Mouse (Mus musculus) ovary, postnatal 36 days (tissue): ENCODE measurements around the gene Hoxa11.

Experiments
- DNase-seq: peaks from one replicate; pipeline ENCODE4 v3.0.0; 2022; ENCODE audit warnings: low spot score, mixed read lengths

The Hoxa11 gene

GRCm38 (mm10) chr6:52247766-52248637 is 2.4 kb upstream of the Hoxa11 start:
- DNase-seq = no peak

GRCm38 (mm10) chr6:52246916-52247315 is 1.3 kb upstream of the Hoxa11 start:
- DNase-seq = no peak

GRCm38 (mm10) chr6:52246403-52246803 is 793 bp upstream of the Hoxa11 start:
- DNase-seq = no peak

GRCm38 (mm10) chr6:52245040-52245756 is 412 bp downstream of the Hoxa11 start:
- no peak for DNase-seq

- no peak for DNase-seq
These were observed 1.1 kb downstream of the Hoxa11 start for GRCm38 (mm10) chr6:52244471-52245039.

- no peak for DNase-seq
These were observed 1.9 kb downstream of the Hoxa11 start for GRCm38 (mm10) chr6:52243681-52244121.

GRCm38 (mm10) chr6:52242801-52243332 is 2.7 kb downstream of the Hoxa11 start:
- DNase-seq = no peak

- DNase-seq = no peak
These were observed 4.5 kb downstream of the Hoxa11 start for GRCm38 (mm10) chr6:52241001-52241621.

- peak; percentile 71 for DNase-seq
These were observed 5.1 kb downstream of the Hoxa11 start, which contains the start of gene Hoxa10 for GRCm38 (mm10) chr6:52240389-52241000. Gene Hoxa10 (minus strand): TSS chr6:52240854.

- no peak for DNase-seq
These were observed 5.8 kb downstream of the Hoxa11 start for GRCm38 (mm10) chr6:52239625-52240388.

GRCm38 (mm10) chr6:52238976-52239375 is 6.6 kb downstream of the Hoxa11 start:
- no peak for DNase-seq

- DNase-seq = no peak
These were observed 7.5 kb downstream of the Hoxa11 start for GRCm38 (mm10) chr6:52238155-52238545.

- DNase-seq = no peak
These were observed 8.1 kb downstream of the Hoxa11 start for GRCm38 (mm10) chr6:52237346-52238154.

GRCm38 (mm10) chr6:52236806-52237205 is 8.8 kb downstream of the Hoxa11 start:
- DNase-seq = no peak

GRCm38 (mm10) chr6:52235866-52236265 is 9.7 kb downstream of the Hoxa11 start:
- DNase-seq = no peak

GRCm38 (mm10) chr6:52235267-52235666 is 10.3 kb downstream of the Hoxa11 start:
- DNase-seq = no peak

- no peak for DNase-seq
These were observed 11.0 kb downstream of the Hoxa11 start for GRCm38 (mm10) chr6:52234428-52235140.

- no peak for DNase-seq
These were observed 11.8 kb downstream of the Hoxa11 start for GRCm38 (mm10) chr6:52233546-52234427.
